Mouse (Mus musculus) gastrocnemius, adult 2 months (tissue): ENCODE results near the gene Lats2. TPM values are rescaled to one million over a fixed set of nuclear protein-coding genes. Genes with fewer than 3 reads are reported as not detected.
"Not testable (repeated sequence)": the region's sequence is repeated elsewhere in the genome, so short reads cannot be mapped to it uniquely, and the experiment has no call there.

Experiments
- DNase-seq: peaks from one replicate; pipeline ENCODE4 v3.0.0; 2022
- H3K27ac ChIP-seq: fragments of 200-600 bp; 2 replicates; pipeline ENCODE4 v1.8.1; 2022; ENCODE audit warnings: mild to moderate bottlenecking
- H3K4me3 ChIP-seq: fragments of 200-600 bp; 2 replicates; pipeline ENCODE4 v1.8.1; 2022; ENCODE audit warnings: mild to moderate bottlenecking, moderate library complexity
- CTCF ChIP-seq: fragments of 200-600 bp; IDR thresholded peaks from 2 replicates; pipeline ENCODE4 v1.8.1; 2022; ENCODE audit warnings: antibody characterized with exemption, mild to moderate bottlenecking, moderate library complexity
- intact Hi-C: fragments of 180-260 bp; cut with DNase I; formaldehyde crosslinking; loops from one replicate; pipeline ENCODE4 v1.15.1; 2025
- total RNA-seq, 2 experiments: library from RNA; stranded (reverse); gene quantifications; 2 replicates each; pipeline ENCODE4 v1.2.3; 2021

Gene Lats2
- total RNA-seq, 2 experiments from 2014 or later = 23.7 to 24.2 TPM

GRCm38 (mm10) chr14:57705075-57705474 lies 53.1 kb downstream of the Lats2 start:
- Histone ChIP-seq H3K4me3 (no peak overlapping the region), H3K27ac (peak overlapping the region; percentile 48)
- TF ChIP-seq CTCF = no peak
- DNase-seq = no peak
- intact Hi-C loops = no loop called here

DNA sequence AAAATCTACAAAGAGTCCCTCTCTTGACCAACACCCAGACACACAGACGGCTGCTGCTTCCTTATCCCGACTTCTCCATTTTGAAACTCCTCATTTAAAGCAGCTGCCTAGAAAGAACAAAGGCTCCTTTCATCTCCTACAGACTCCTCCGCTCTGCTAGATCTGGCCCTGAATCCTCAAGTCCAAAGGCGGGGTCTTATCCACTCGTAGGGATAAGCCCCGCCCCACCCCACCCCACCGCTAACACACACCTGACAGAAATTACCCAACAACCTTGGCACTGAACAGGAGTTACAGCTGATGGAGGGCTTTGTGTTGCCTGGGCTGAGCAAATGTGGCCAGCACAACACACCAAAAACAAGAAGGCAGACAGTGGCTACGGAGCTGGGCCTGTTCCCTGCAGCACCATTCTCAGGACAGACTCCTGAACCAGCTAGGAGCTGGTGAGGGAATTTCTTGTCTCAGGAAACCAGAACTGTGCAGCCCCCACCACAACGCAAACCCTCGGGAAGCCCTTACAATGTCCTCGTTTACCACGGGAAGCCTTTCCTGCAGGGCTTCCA lies 56.2 kb downstream of the Lats2 start:
- no peak overlapping the region for H3K27ac ChIP-seq

DNA sequence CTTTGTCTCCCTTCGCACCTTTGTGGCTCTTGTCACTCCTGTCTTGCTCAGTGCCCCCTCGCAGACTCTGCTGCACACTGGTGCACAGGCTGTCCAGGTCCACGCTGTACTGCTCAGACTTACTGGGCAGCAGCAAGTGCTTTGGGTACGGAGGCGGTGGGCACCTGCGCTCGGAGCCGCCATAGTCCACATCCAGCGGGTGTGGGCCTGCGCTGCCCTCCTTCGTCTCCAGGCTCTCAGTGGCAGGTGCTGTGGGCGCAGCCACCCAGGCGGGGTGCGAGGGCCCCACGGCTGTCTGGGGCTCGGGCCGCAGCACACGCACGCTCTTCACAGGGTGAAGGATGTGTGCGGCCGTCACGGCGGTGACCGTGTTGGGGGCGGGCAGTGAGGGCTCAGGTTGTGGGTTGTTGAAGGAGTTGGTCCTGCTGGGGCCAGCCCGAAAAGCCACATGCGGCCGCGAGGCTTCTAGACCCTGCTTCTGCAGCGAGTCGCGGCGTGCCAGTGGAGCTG lies 58.7 kb downstream of the Lats2 start:
- TF ChIP-seq CTCF = no peak
- no peak overlapping the region for H3K4me3 ChIP-seq
- intact Hi-C loops = no loop called here
- H3K27ac ChIP-seq = no peak overlapping the region
- no peak for DNase-seq

More for the DNA sequence above, 56.2 kb downstream of the Lats2 start:
- DNase-seq = no peak
- no peak for TF ChIP-seq CTCF
- intact Hi-C loops = no loop called here
- no peak overlapping the region for H3K4me3 ChIP-seq

DNA sequence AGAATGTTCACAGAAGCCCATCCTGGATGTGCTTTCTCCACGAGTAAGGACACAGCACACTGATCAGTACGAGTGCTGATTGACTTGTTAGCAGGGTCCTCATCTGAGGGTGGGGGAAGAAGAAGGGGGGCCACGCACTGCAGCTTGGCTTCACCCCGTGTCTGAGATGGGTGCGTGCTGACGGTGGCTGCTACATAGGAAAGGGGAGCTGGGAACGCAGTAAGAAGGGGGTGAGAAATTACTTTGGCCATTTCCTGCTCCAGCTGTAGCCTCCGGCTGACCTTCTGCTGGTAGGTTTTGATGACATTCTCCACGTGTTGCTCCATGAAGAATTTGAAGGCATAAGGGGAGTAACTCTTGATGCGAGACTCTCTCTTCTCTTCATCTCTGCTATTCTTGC lies 59.2 kb downstream of the Lats2 start:
- no peak for TF ChIP-seq CTCF
- DNase-seq = no peak
- H3K4me3 ChIP-seq = no peak overlapping the region
- intact Hi-C loops = no loop called here
- no peak overlapping the region for H3K27ac ChIP-seq

DNA sequence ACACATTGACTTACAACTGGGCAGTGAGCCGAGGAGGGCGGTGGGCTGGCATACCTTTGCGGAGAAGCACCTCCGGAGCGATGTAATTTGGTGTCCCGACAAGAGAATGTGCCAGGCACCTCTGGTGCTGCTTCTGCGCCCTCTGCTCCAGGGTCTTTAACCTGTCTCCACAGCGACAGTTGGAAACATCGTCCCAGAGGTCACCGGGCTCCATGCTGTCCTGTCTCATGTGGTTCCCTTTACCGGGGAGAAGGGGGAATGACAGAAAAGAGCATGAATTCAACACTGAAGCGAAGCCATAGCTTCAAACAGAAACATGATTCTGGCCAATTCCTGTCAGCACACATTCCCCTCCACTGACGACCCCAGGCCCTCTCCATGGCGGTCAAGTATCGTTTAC lies 62.1 kb downstream of the Lats2 start:
- H3K27ac ChIP-seq = no peak overlapping the region
- no peak overlapping the region for H3K4me3 ChIP-seq
- intact Hi-C loops = no loop called here
- no peak for TF ChIP-seq CTCF
- no peak for DNase-seq

DNA sequence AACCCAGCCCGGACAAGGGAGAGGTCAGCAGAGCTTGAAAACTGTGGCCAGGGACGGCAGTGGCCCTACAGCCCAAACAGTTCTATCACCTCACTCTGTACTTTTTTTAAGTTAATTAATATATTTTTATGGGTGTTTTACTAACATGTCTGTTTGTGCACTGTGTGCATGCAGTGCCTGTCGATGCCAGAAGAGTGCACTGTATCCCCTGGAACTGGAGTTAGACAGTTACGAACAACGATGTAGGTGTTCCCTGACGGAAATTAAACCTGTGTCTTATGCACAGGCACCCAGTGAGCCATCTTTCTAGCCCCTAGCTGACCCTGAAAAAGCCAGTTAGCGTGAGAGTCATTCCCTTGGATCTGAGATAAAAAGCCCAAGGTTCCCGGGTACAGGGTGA lies 62.6 kb downstream of the Lats2 start:
- DNase-seq = no peak
- intact Hi-C loops = no loop called here
- Histone ChIP-seq H3K4me3 (no peak overlapping the region), H3K27ac (no peak overlapping the region)
- peak; percentile 49 for TF ChIP-seq CTCF

DNA sequence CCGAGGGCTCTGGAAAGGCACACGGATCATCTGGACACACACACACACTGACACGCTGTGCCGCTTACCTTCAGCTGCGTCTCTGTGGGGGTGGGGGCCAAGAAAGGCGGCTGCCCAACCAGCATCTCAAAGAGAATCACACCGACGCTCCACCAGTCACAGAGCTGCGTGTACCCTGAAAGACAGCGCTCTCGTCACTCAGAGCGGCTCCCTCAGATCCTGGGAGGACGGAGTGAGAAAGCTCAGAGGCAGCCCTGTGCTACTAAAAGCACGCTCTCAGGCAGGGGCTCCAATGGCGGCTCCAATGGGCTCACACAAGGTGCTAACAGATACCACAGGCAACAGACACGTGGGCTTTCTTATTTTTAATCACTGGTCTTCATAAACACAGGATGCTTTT lies 63.9 kb downstream of the Lats2 start:
- no peak for DNase-seq
- no peak for TF ChIP-seq CTCF
- intact Hi-C loops = no loop called here
- H3K27ac ChIP-seq = no peak overlapping the region
- H3K4me3 ChIP-seq = no peak overlapping the region

DNA sequence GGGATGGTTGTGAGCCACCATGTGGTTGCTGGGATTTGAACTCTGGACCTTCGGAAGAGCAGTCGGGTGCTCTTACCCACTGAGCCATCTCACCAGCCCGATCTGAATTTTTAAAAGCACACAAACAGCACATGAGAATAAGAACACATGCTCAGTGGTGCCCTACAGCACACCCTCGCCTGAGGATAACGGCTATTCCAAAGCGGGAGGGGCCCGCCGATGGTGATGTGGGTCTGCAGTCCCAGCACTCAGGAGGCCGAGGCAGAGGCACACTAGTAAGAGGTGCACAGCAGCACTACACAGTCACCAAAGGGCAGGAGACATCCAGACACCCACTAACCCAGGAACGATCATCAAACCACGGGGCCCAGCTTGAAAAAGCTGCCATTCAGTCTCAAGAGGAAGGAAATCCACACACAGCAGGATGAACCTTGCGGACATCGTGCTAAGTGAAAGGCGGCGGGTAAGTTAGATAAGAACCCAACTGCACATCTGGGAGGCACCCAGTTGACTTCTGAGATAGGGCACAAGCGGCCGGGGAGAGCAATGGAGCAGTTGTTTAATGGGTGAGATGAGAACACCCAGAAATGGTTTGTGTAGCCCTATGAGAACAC lies 65.6 kb downstream of the Lats2 start:
- Histone ChIP-seq H3K27ac (no peak overlapping the region), H3K4me3 (no peak overlapping the region)
- intact Hi-C loops = no loop called here
- DNase-seq = no peak
- TF ChIP-seq CTCF = no peak

- no peak overlapping the region for H3K27ac ChIP-seq
- DNase-seq = no peak
- no peak overlapping the region for H3K4me3 ChIP-seq
- TF ChIP-seq CTCF = no peak
- intact Hi-C loops = no loop called here
These were observed 66.9 kb downstream of the Lats2 start for GRCm38 (mm10) chr14:57691316-57691715.

GRCm38 (mm10) chr14:57690681-57691080 lies 67.5 kb downstream of the Lats2 start:
- intact Hi-C loops = no loop called here
- Histone ChIP-seq H3K27ac (no peak overlapping the region), H3K4me3 (no peak overlapping the region)
- DNase-seq = no peak
- no peak for TF ChIP-seq CTCF

- intact Hi-C loops = loop anchor here (10.0 kb wide), 2 partner anchors 57 to 137 kb away; partner anchors contain the start of genes Gm49361, Mrpl57 and Ska3
- H3K27ac ChIP-seq, DNase-seq, H3K4me3 ChIP-seq: not testable (repeated sequence)
These were observed 70.1 kb downstream of the Lats2 start for GRCm38 (mm10) chr14:57688066-57688465.

GRCm38 (mm10) chr14:57687441-57687840 lies 70.7 kb downstream of the Lats2 start:
- TF ChIP-seq CTCF = no peak
- no peak for DNase-seq
- no peak overlapping the region for H3K4me3 ChIP-seq
- intact Hi-C loops = loop anchor here (10.0 kb wide), 2 partner anchors 57 to 137 kb away; partner anchors contain the start of genes Gm49361, Mrpl57 and Ska3
- no peak overlapping the region for H3K27ac ChIP-seq

- intact Hi-C loops = loop anchor here (10.0 kb wide), 2 partner anchors 58 to 138 kb away; partner anchors contain the start of genes Gm49361, Mrpl57 and Ska3
These were observed 71.5 kb downstream of the Lats2 start for GRCm38 (mm10) chr14:57686647-57687046.

GRCm38 (mm10) chr14:57684579-57684978 lies 73.6 kb downstream of the Lats2 start:
- peak; percentile 88 for TF ChIP-seq CTCF
- Histone ChIP-seq H3K4me3 (no peak overlapping the region), H3K27ac (no peak overlapping the region)
- intact Hi-C loops = loop anchor here (5.0 to 10.0 kb wide), 5 partner anchors 60 to 1428 kb away; partner anchors contain the start of genes Gm49361, Mrpl57, Sap18 and Ska3
- DNase-seq = peak; percentile 69

More at GRCm38 (mm10) chr14:57686647-57687046, 71.5 kb downstream of the Lats2 start:
- no peak for TF ChIP-seq CTCF
- Histone ChIP-seq H3K27ac (no peak overlapping the region), H3K4me3 (no peak overlapping the region)
- no peak for DNase-seq
